ENCODE assay signal across 8 mouse cellular contexts in genomic region chr10:21995221-21995620, GRCm38 (mm10).
DNase-seq lines count a peak whose midpoint lies in the region; ATAC-seq lines count a peak whose summit lies in the region.

No protein-coding gene starts in this region.

- ATAC-seq in forebrain, embryonic 11.5 days (replicated peaks; ENCODE audit: low FRiP score): no peak
- no peak for ATAC-seq in intestine, embryonic 14.5 days (replicated peaks; ENCODE audit: low FRiP score, low TSS enrichment, low read depth)
- ATAC-seq in midbrain, embryonic 15.5 days (replicated peaks): no peak

- H3K4me2 ChIP-seq in forebrain, embryonic 11.5 days (ENCODE audit: low read depth, low read length, severe bottlenecking): peak overlapping the region; percentile 92
- H3K4me2 ChIP-seq in intestine, embryonic 14.5 days (ENCODE audit: low read length): peak overlapping the region; percentile 84
- H3K4me2 ChIP-seq in midbrain, embryonic 15.5 days: peak overlapping the region; percentile 100

- H3K9ac ChIP-seq in forebrain, embryonic 11.5 days (ENCODE audit: low read length): no peak overlapping the region
- peak overlapping the region; percentile 62 for H3K9ac ChIP-seq in intestine, embryonic 14.5 days (ENCODE audit: low read length)
- H3K9ac ChIP-seq in midbrain, embryonic 15.5 days: no peak overlapping the region

- peak overlapping the region; percentile 61 for H3K4me3 ChIP-seq in forebrain, embryonic 11.5 days (ENCODE audit: low read depth, low read length)
- peak overlapping the region; percentile 76 for H3K4me3 ChIP-seq in intestine, embryonic 14.5 days (ENCODE audit: low read depth, low read length)
- peak overlapping the region; percentile 78 for H3K4me3 ChIP-seq in midbrain, embryonic 15.5 days

- H3K4me1 ChIP-seq in forebrain, embryonic 11.5 days (replicated peaks; ENCODE audit: control insufficient read depth, insufficient read depth, low read length): peaks cover 4% of the 10 kb centered on the region; the same call in 1 of the 2 replicates
- H3K4me1 ChIP-seq in intestine, embryonic 14.5 days (replicated peaks; ENCODE audit: control insufficient read depth, insufficient read depth, low read length): peaks cover 15% of the 10 kb centered on the region
- peaks cover 46% of the 10 kb centered on the region for H3K4me1 ChIP-seq in midbrain, embryonic 15.5 days

- H3K36me3 ChIP-seq in forebrain, embryonic 11.5 days (ENCODE audit: control insufficient read depth, insufficient read depth, low read length): no peaks in the 10 kb centered on the region
- H3K36me3 ChIP-seq in intestine, embryonic 14.5 days (ENCODE audit: control insufficient read depth, insufficient read depth, low read length): peaks cover 24% of the 10 kb centered on the region
- H3K36me3 ChIP-seq in midbrain, embryonic 15.5 days (replicated peaks): 0 out of 2 replicates have a peak, but pooled peaks cover 7% of the 10 kb centered on the region

- peaks cover 11% of the 10 kb centered on the region; the same call in 1 of the 2 replicates for H3K27me3 ChIP-seq in forebrain, embryonic 11.5 days (ENCODE audit: control insufficient read depth, insufficient read depth, low read length)
- peaks cover 12% of the 10 kb centered on the region; the same call in 1 of the 2 replicates for H3K27me3 ChIP-seq in intestine, embryonic 14.5 days (replicated peaks; ENCODE audit: control insufficient read depth, insufficient read depth, low read length)
- H3K27me3 ChIP-seq in midbrain, embryonic 15.5 days (replicated peaks): 0 out of 2 replicates have a peak, but pooled peaks cover 9% of the 10 kb centered on the region

- no peak overlapping the region for H3K27ac ChIP-seq in forebrain, embryonic 11.5 days (ENCODE audit: low read depth, low read length)
- no peak overlapping the region for H3K27ac ChIP-seq in intestine, embryonic 14.5 days (ENCODE audit: low read depth)
- no peak overlapping the region for H3K27ac ChIP-seq in midbrain, embryonic 15.5 days

- no peaks in the 10 kb centered on the region for H3K9me3 ChIP-seq in forebrain, embryonic 11.5 days (ENCODE audit: control insufficient read depth, low read length)
- no peaks in the 10 kb centered on the region for H3K9me3 ChIP-seq in intestine, embryonic 14.5 days (ENCODE audit: control insufficient read depth, low read length)
- no peaks in the 10 kb centered on the region for H3K9me3 ChIP-seq in midbrain, embryonic 15.5 days

- peak; percentile 59 for DNase-seq in ovary, postnatal 14 days (ENCODE audit: low spot score)
- no peak for DNase-seq in ovary, postnatal 36 days (ENCODE audit: low spot score)
- peak; percentile 79 for DNase-seq in c-Kit-positive CD71-positive TER-119-negative erythroid progenitor cells, embryonic 14.5 days (ENCODE audit: low read depth)
- peak; percentile 59 for DNase-seq in forebrain, embryonic 11.5 days (ENCODE audit: low spot score)
- DNase-seq in intestine, embryonic 14.5 days (ENCODE audit: low spot score): peak; percentile 63
- DNase-seq in liver: peak; percentile 43
- DNase-seq in thymus, postnatal 25 days: peak; percentile 60

- WGBS in forebrain, embryonic 11.5 days: 14% methylated on average over 12 of the region's 12 CpGs
- 7% methylated on average over 12 of the region's 12 CpGs for WGBS in intestine, embryonic 14.5 days
- WGBS in midbrain, embryonic 15.5 days: 8% methylated on average over 12 of the region's 12 CpGs
